Mouse (Mus musculus): ENCODE data around the gene Catsperd.

DNA sequence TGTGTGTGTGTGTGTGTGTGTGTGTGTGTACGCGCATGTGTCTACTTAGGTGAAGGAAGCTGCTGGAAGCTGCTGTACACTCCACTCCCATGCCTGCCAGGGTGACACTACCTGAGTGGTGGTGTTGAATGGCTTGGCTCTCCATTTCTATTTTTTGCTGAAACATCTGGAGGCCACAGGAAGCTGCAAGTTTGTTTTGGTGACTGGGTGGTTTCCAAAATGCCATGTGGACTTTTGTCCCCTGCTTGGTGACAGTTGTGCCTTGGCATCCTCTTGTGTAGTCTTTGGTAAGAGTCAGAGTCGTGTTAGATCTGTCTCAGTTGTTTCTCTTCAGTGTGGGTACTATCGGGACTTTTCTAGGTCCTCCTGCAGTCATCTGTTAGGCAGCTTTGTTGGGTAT, 58.9 kb downstream of the Catsperd start:
- TF ChIP-seq POLR2A (IDR thresholded peaks at IDR 0.05; ENCODE audit: insufficient read depth, low read length): no peak
- no peak for TF ChIP-seq EP300 (IDR thresholded peaks at IDR 0.05; ENCODE audit: insufficient read depth, low read depth, low read length)
